Mouse (Mus musculus): Measurements from ENCODE around the gene Tprgl.

GRCm38 (mm10) chr4:154188948-154189347, 28.5 kb upstream of the Tprgl start:
- TF ChIP-seq POLR2A (IDR thresholded peaks at IDR 0.05; ENCODE audit: insufficient read length, low read depth) (no peak), MYOG (IDR thresholded peaks at IDR 0.05; ENCODE audit: control insufficient read depth in 1 of 3, insufficient read depth in 1 of 3, insufficient read length in 2 of 3, low read depth in 2 of 3) (no peak), USF1 (IDR thresholded peaks at IDR 0.05; ENCODE audit: low read depth) (no peak), MAX (IDR thresholded peaks at IDR 0.05; ENCODE audit: low read depth) (no peak), SRF (IDR thresholded peaks at IDR 0.05; ENCODE audit: control insufficient read depth, insufficient read length, low read depth) (no peak), CEBPB (IDR thresholded peaks at IDR 0.05; ENCODE audit: insufficient read depth, poor library complexity, severe bottlenecking) (no peak), TCF12 (IDR thresholded peaks at IDR 0.05; ENCODE audit: insufficient read depth, poor library complexity, severe bottlenecking) (no peak), REST (IDR thresholded peaks at IDR 0.05; ENCODE audit: insufficient read depth, insufficient read length) (no peak)
